Mouse (Mus musculus) ES-Bruce4 (cell line): ENCODE measurements around the gene Nbl1.

Source experiments
- CTCF ChIP-seq: IDR thresholded peaks from one replicate; pipeline ENCODE4 v1.8.1; 2011; ENCODE audit warnings: low read depth, low read length
- POLR2A ChIP-seq: IDR thresholded peaks from one replicate; pipeline ENCODE4 v1.8.1; 2011; ENCODE audit warnings: low read length; ENCODE audit not compliant: insufficient read depth

GRCm38 (mm10) chr4:139100326-139100725, 7.5 kb upstream of the Nbl1 start:
- TF ChIP-seq CTCF: no peak
- no peak for TF ChIP-seq POLR2A
